In the genomic region with DNA sequence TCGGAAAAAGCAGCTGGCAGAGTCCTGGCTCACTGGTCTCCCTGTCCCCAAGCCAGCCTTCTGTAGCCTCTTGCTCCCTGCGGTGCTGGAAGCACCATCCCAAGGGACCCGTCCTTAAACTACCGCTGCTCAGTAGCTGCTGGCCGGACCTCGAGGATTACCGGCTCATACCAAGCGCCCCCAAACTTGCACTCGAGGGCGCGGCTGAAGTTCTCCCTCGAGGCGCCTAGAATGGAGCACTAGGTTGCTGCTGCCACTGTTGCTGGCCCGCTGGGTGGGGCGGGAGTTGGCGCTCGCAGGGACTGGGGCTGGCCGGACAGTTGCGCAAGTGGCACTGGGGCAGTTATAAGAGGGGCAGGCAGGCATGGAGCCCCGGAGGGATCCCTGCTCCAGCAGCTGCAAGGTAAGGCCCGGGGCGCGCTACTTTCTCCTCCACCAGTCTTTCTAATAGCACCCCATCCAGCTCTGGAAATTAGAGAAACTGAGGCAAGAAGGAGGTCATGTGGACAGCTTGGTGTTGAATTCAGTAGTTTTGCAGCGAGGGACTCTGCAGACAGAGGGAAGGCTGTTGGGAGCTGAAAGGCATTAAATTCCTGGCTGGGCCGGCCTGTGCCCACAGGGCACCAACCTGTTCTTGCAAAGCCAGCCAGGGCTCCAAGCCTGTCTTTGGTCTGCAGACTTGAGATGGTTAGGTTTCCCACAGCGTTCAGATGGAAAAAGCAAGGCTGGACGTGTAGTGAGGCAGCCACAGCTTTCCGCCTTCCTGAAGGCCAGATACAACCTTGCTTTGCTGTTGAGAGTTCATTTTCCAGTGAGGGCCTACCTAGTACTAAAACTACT, we compare ENCODE assay signal across 33 mouse cellular contexts. TPM values are rescaled to one million over a fixed set of nuclear protein-coding genes. Genes with fewer than 3 reads are reported as not detected.
A peak's percentile ranks its signal among the peaks of the same experiment; 100 is the strongest.
DNase-seq lines count a peak whose midpoint lies in the region; ATAC-seq and TF ChIP-seq lines count a peak whose summit lies in the region.
"Had no signal": no experiment of that assay in that cellular context is flagged by ENCODE, and none has a peak within 500 bp of the region (broad histone marks: within the 10 kb centered on the region; RNA-seq: fewer than 3 reads in every experiment).

Lep (plus strand) TSS at position 375 of the 840 bp plus-strand sequence.

- H3K4me1 ChIP-seq in cerebellum, adult 2 months (ENCODE audit: control insufficient read depth, insufficient read depth, low read length): peaks cover 16% of the 10 kb centered on the region
- H3K4me1 ChIP-seq in midbrain, postnatal 0 days (ENCODE audit: insufficient read depth, low read length): no peaks in the 10 kb centered on the region
- H3K4me1 ChIP-seq: embryonic facial prominence, embryonic 13.5 days had no signal

- H3K9me3 ChIP-seq in midbrain, postnatal 0 days (ENCODE audit: low read length): no peaks in the 10 kb centered on the region
- H3K9me3 ChIP-seq: embryonic facial prominence, embryonic 13.5 days; forebrain, embryonic 12.5 days; limb, embryonic 15.5 days; neural tube, embryonic 13.5 days had no signal

- no peak within 1 kb of the TSS for H3K27ac ChIP-seq in cerebellum, adult 2 months (ENCODE audit: insufficient read depth, low read length)
- H3K27ac ChIP-seq in midbrain, postnatal 0 days (ENCODE audit: low read depth, low read length): no peak within 1 kb of the TSS
- H3K27ac ChIP-seq: embryonic facial prominence, embryonic 13.5 days; forebrain, embryonic 12.5 days; hindbrain, postnatal 0 days; left cerebral cortex, adult 2 months; limb, embryonic 15.5 days; liver, embryonic 14.5 days; neural tube, embryonic 13.5 days had no signal

- ATAC-seq in midbrain, postnatal 0 days (ENCODE audit: low FRiP score): no peak
- ATAC-seq: hindbrain, postnatal 0 days; intestine, embryonic 16.5 days had no signal

- no peaks in the 10 kb centered on the region for H3K36me3 ChIP-seq in midbrain, postnatal 0 days (ENCODE audit: insufficient read depth, low read length)
- H3K36me3 ChIP-seq: embryonic facial prominence, embryonic 13.5 days; forebrain, embryonic 12.5 days; limb, embryonic 15.5 days; neural tube, embryonic 13.5 days had no signal

- H3K9ac ChIP-seq in midbrain, postnatal 0 days (replicated peaks; ENCODE audit: low read length, poor library complexity, severe bottlenecking): no peak within 1 kb of the TSS
- H3K9ac ChIP-seq: embryonic facial prominence, embryonic 13.5 days; forebrain, embryonic 12.5 days; limb, embryonic 15.5 days; liver, embryonic 14.5 days; lung, embryonic 14.5 days; neural tube, embryonic 13.5 days had no signal

- no peaks in the 10 kb centered on the region for H3K27me3 ChIP-seq in cerebellum, adult 2 months (ENCODE audit: control insufficient read depth, insufficient read depth, low read length)
- H3K27me3 ChIP-seq in midbrain, postnatal 0 days (ENCODE audit: insufficient read depth, low read length): no peaks in the 10 kb centered on the region
- H3K27me3 ChIP-seq: forebrain, embryonic 12.5 days; limb, embryonic 15.5 days had no signal

- DNase-seq in adrenal gland, adult 2 months: peak; percentile 36
- no peak for DNase-seq in adrenal gland, postnatal 4 days (ENCODE audit: low spot score in 2 of 2)
- DNase-seq in adrenal gland, postnatal 36 days: peak; percentile 12 to 54
- peak; percentile 48 to 72 for DNase-seq in cerebellum, adult 2 months
- DNase-seq in cerebellum, postnatal 25 days: peak; percentile 65 to 74
- no peak for DNase-seq in midbrain, postnatal 0 days (ENCODE audit: low spot score)
- DNase-seq in layer of hippocampus, adult 9-10 months (ENCODE audit: low spot score): no peak
- DNase-seq in heart, postnatal 4 days: no peak
- DNase-seq: gastrocnemius, postnatal 36 days; kidney, postnatal 4 days; lung, embryonic 14.5 days; lung, postnatal 4 days; midbrain, embryonic 14.5 days; right cerebral cortex, adult 18-20 months; right cerebral cortex, postnatal 4 days; thymus, postnatal 14 days had no signal

- no peak within 1 kb of the TSS for H3K4me3 ChIP-seq in cerebellum, adult 2 months (replicated peaks; ENCODE audit: insufficient read depth, low read depth, low read length)
- H3K4me3 ChIP-seq in midbrain, postnatal 0 days (ENCODE audit: low read depth, low read length): no peak within 1 kb of the TSS
- H3K4me3 ChIP-seq: embryonic facial prominence, embryonic 13.5 days; erythroblast, embryonic 14.5 days; forebrain, embryonic 12.5 days; left cerebral cortex, adult 2 months; limb, embryonic 15.5 days; myocyte; neural tube, embryonic 13.5 days had no signal

- H3K4me2 ChIP-seq in midbrain, postnatal 0 days (ENCODE audit: low read depth, low read length, poor library complexity, severe bottlenecking): no peak within 1 kb of the TSS
- H3K4me2 ChIP-seq: embryonic facial prominence, embryonic 13.5 days; forebrain, embryonic 12.5 days; limb, embryonic 15.5 days; lung, embryonic 14.5 days; neural tube, embryonic 13.5 days had no signal

- TF ChIP-seq POLR2A in cerebellum, adult 2 months (IDR thresholded peaks at IDR 0.05; ENCODE audit: borderline replicate concordance, insufficient read depth, low read length): no peak

- WGBS in cerebellum, adult 2 months: 38% methylated on average over 28 of the region's 28 CpGs
- 76% methylated on average over 28 of the region's 28 CpGs for WGBS in midbrain, postnatal 0 days

- no peak for TF ChIP-seq CTCF in cerebellum, adult 2 months (IDR thresholded peaks at IDR 0.05; ENCODE audit: borderline replicate concordance, insufficient read depth, low read depth, low read length)
- TF ChIP-seq CTCF in midbrain, postnatal 0 days (IDR thresholded peaks at IDR 0.05): no peak

RNA-seq across cellular contexts. Expression of gene Lep, which starts in this region (rescaled TPM):
- total RNA-seq in adrenal gland, adult 2 months (2021): 10 to 100 TPM in 1 of 2 experiments, 1 to 10 TPM in 1; 3.5 to 17.4 TPM
- polyA plus RNA-seq in adrenal gland, adult 2 months (2012; rRNA removed): 7.7 and 11.9 TPM in 2 replicates
- 1 to 10 TPM in 1 of 2 experiments, under 1 TPM in 1; 0.70 to 2.8 TPM for total RNA-seq in adrenal gland, postnatal 4 days (2021)
- 10 to 100 TPM in 1 of 2 experiments, 1 to 10 TPM in 1; 1.5 to 15.6 TPM for total RNA-seq in adrenal gland, postnatal 36 days (2021)
- polyA plus RNA-seq in cerebellum, adult 2 months (2012; rRNA removed): not detected in 2 replicates
- total RNA-seq in midbrain, postnatal 0 days (2014; rRNA removed): not detected in 2 replicates
- not detected in 2 replicates for polyA plus RNA-seq in midbrain, postnatal 0 days (2015; fragmentation: Nextera tagmentation; extraction: Ambion mirVana)
- under 1 TPM in 1 of 2 experiments, not detected in 1; 0.29 TPM for total RNA-seq in heart, postnatal 4 days (2021)
- total RNA-seq: hindbrain, postnatal 0 days; layer of hippocampus, postnatal 10 days; left cerebral cortex, adult 2 months; left cerebral cortex, postnatal 36 days; megakaryocyte-erythroid progenitor cell, adult 5-6 weeks had no signal
- polyA plus RNA-seq: embryonic facial prominence, embryonic 13.5 days; erythroblast, embryonic 14.5 days; forebrain, embryonic 12.5 days; heart, postnatal 0 days; hindbrain, embryonic 11.5 days; hindbrain, postnatal 0 days; intestine, embryonic 16.5 days; kidney, embryonic 14.5 days; limb, embryonic 15.5 days; liver, embryonic 14.5 days; lung, embryonic 14.5 days; midbrain, embryonic 14.5 days; myocyte; neural tube, embryonic 13.5 days; stomach, embryonic 14.5 days had no signal

Comparison
In these comparisons a context has a peak if more than half of its experiments do, and no peak if none do; other contexts are left out.
1. DNase-seq: peak in adrenal gland, adult 2 months (single experiment), adrenal gland, postnatal 36 days (2 of 2) and cerebellum, postnatal 25 days (2 of 2); none in adrenal gland, postnatal 4 days (0 of 2), midbrain, postnatal 0 days (single experiment), layer of hippocampus, adult 9-10 months (single experiment) and heart, postnatal 4 days (single experiment).
2. Peak in DNase-seq in cerebellum, adult 2 months; RNA of the gene not detected or under 1 TPM.